Mouse (Mus musculus): ENCODE data around the gene Alyref.

Alyref gene

DNA sequence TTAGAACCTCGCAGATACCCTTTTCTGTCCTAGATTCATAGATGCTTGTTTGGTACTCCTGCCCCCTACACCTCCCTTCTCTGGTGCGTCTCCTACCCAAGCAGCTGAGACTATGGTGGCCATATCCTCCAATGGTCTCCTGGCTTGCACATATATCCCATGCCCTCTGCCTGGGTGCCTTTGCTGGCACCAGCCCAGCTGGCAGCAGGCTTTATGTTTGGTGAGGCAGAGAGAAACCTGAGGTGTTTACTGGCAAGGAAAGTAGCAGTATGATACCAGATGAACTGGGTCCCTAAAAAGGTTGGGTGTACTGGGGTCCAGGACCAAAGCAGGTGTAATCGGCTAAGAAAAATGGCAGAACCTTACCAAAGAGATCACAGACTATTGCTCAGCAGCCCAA lies 52.2 kb downstream of the Alyref start:
- no peak for DNase-seq (ENCODE audit: low read depth, low spot score)

- DNase-seq (ENCODE audit: low read depth, low spot score), result no peak
Observed at GRCm38 (mm10) chr11:120542376-120542775, 55.8 kb downstream of the Alyref start.

Data from brain, adult 2 months (tissue).